Mouse (Mus musculus) urinary bladder, adult 2 months (tissue): ENCODE measurements at regions not wholly inside any gene's neighbourhood (a gene's known extent, or its start where the extent isn't known, plus 50 kb on each side); places are given as distances from the start of the nearest gene placed in this dataset.

Experiments used
- DNase-seq: peaks from one replicate; pipeline ENCODE4 v3.0.0; 2022; ENCODE audit warnings: low spot score

GRCm38 (mm10) chr2:167783374-167783773, 93.8 kb upstream of the Tmem189 start:
- DNase-seq = no peak

GRCm38 (mm10) chr2:167782231-167782999, 92.8 kb upstream of the Tmem189 start:
- no peak for DNase-seq

GRCm38 (mm10) chr2:167781496-167781895, 91.9 kb upstream of the Tmem189 start:
- no peak for DNase-seq

- no peak for DNase-seq
Observed at GRCm38 (mm10) chr2:167778691-167779090, 89.1 kb upstream of the Tmem189 start.

- DNase-seq = no peak
Observed at GRCm38 (mm10) chr2:167778271-167778670, 88.6 kb upstream of the Tmem189 start.

- peak; percentile 72 for DNase-seq
Observed at GRCm38 (mm10) chr2:167777331-167778085, 87.9 kb upstream of the Tmem189 start.

- DNase-seq = no peak
Observed at GRCm38 (mm10) chr2:167776251-167777168, 86.9 kb upstream of the Tmem189 start.

DNA sequence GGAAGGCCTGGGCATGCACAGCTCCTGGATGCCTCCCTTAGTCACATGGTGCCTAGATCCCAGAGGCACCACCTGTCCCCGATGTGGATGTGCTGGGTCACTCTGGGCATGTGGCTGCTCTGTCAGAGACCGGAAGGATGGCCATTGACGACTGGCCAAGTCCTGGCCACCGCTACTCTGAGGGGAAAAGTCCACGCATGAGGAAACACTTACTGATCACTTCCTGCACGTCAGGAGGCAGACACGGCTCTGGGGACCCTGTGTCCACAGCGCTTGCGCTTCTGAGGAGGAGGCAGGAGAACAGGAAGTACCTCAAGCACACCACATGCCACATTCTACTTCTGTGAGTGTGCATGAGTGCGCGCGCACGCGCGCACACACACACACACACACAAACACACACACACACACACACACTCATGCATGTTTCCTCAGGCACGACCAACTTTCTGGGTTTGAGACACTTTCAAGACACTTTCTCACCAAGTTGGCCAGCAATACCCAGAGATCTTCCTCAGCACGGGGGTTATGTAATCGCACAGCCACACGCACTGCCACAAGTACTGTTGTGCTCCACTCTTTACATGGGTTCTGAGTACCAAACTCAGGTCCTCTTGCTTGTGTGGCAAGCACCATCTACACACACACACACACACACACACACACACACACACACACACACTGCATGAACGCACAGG, 85.7 kb upstream of the Tmem189 start:
- DNase-seq = no peak

DNA sequence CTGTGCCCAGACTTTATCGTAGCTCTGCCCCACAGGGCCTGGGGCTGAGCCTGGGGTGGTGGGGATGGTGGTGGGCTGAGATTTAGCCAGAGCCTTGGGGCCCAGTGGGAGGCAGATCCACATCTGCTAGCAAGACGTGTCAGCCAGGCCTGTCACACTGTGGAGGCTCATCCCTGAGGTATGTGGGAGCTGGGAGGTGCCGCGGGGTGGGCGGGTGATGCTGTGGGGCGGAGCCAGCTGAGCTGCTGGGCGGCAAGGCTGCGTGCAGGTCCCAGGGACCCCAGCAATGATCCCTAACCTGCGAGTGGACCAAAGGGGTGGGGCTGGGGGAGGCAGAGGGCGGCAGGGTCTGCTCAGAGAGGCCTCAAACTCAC, 85.2 kb upstream of the Tmem189 start:
- DNase-seq = no peak

GRCm38 (mm10) chr2:167774166-167774805, 84.7 kb upstream of the Tmem189 start:
- DNase-seq = no peak

DNA sequence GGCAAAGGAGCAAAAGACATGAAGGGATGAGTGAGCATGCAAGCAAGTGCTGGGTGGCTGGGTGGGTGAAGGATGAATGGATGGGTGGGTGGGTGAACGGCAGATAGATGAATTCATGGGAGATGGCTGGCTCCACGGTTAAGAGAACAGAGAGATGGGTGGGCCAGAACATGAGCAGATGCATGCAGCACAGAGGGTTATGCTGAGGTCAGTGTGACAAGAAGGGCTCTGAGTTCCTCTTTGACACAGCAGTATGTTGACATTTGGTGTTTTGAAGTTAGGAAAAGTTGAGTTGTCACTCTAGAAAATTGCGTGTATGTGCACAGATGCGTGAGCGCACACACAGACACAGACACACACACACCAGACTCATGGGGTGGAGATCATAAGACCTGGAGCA, 83.2 kb upstream of the Tmem189 start:
- no peak for DNase-seq

DNA sequence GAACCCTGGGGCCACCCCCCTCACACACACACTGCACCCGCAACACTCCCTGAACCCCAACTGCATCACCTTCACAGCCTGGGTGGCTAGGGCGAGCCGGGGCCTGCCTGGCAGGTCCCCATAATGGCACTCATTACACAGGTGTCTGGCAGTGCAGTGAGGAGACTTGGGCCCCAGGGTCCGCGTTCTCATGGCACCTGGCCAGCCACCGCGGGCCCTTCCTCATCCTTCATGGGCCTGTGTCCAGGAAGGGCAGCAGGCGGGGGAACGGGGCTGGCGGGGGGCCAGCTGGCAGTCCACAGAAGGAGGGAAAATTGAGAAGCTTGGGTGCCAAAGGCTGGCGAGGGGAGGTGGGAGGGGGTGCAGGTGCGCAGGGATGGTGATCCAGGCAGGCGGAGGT, 78.3 kb upstream of the Tmem189 start:
- no peak for DNase-seq

DNA sequence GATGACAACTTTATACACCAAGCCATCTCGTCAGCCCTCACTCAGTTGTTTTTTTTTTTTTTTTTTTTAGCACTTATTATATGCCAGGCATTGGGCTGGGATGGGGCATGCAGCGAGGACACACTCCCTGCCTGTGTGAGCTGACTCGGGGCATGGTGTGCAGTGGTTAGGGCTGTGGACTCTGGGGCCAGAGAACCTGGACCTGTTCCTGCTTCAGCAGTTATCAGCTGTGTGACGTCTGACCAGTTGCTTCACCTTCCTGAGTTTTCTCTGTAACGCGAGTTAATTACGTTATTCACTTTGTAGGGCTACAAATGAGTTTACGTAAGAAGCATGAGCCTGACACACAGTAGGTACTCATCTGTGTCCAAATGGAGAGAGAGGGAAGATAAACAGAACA, 77.7 kb upstream of the Tmem189 start:
- no peak for DNase-seq

DNA sequence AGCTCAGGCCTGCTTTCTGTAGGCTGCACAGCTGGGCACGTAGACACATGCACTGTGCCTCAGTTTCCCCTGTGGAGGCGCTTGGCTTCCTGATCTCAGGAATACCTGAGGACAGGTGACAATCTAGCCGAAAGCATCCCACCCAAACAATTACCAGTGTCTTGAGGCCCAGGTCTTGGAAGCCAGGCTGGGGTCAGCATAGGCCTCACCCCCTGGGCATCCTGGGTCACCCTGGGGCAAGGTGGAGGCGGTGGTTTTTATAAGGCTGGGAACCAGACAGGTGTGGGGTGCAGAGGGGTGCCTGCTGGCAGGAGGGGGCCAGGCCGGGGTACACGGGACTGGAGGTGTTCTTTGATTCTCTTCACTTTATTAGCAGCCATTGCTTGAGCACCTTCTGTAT, 76.2 kb upstream of the Tmem189 start:
- no peak for DNase-seq

GRCm38 (mm10) chr2:167765072-167765800, 75.6 kb upstream of the Tmem189 start:
- peak; percentile 81 for DNase-seq

GRCm38 (mm10) chr2:167763891-167764410, 74.3 kb upstream of the Tmem189 start:
- DNase-seq = no peak

GRCm38 (mm10) chr2:167761404-167761936, 71.8 kb upstream of the Tmem189 start:
- no peak for DNase-seq

GRCm38 (mm10) chr2:167760681-167761403, 71.2 kb upstream of the Tmem189 start:
- no peak for DNase-seq
